Mouse (Mus musculus) urinary bladder, postnatal 4 days (tissue): ENCODE measurements around the gene Cdh5.

Experiments
- DNase-seq, 2 experiments: peaks; one replicate each; pipeline ENCODE4 v3.0.0; 2021 to 2022; ENCODE audit warnings: low spot score in 2 of 2

Cdh5 gene

DNA sequence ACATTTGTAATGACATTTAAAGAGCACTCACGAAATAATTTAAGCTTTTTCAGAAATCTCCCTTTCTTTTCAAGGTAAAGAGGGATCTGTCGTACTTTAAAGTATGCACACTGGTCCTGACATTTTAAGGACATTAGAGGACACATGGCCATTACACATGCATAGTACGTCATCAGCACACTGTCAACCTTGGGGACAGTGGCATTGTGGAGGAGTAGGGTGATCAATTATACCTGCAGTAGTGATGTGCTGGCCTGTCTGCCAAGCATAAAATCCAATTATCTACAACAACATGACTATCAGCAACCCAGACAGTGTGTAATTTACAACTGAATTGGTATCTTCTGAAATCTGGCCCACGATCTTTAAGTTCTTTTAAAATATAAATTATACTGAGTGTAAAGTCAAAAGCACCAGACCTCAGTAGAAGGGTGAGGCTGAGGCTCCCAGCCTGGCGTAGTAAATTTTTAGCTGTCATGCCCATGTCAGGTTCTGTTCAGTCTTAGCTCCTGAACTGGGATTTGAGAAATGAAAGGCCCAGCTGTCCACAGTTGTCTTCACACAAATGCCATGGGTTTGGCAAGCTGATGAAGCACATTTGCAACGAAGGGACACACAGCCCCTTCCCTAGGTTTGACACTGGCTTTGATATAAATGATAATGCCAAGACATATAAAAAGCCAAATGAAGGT lies 89.5 kb downstream of the Cdh5 start:
- DNase-seq = no peak

DNA sequence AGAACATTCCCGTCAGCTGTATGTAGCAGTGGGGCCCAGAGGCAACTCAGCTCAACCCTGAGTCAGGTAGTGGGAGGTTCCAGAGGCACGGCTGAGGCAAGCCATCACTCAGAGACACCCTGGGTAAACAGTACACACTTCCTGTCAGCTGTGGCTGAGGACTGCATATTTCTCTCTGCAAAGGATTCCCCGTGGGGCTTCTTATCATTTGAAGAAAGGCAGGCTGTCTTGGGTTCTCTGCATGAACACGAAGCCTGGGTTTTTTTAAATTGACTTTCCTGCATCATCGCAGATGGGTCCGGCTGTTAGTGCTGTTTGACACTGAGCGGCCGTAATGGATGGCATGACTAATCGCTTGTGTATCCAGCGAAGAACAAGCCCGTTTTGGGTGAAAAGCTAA lies 90.1 kb downstream of the Cdh5 start:
- DNase-seq = no peak
